Mouse (Mus musculus) thymus, postnatal 14 days (tissue): ENCODE measurements around the gene Vmn2r84.
"Not testable (repeated sequence)": the region's sequence is repeated elsewhere in the genome, so short reads cannot be mapped to it uniquely, and the experiment has no call there.

Source experiments
- DNase-seq: peaks from one replicate; pipeline ENCODE4 v3.0.0; 2021

Vmn2r84 gene

GRCm38 (mm10) chr10:130394232-130394631, at the start of gene Vmn2r84:
Vmn2r84 (minus strand) TSS chr10:130394332.
- no peak for DNase-seq

- DNase-seq = not testable (repeated sequence)
Measured at GRCm38 (mm10) chr10:130434185-130434898, 40.2 kb upstream of the Vmn2r84 start.

GRCm38 (mm10) chr10:130429603-130430002, 35.5 kb upstream of the Vmn2r84 start, which contains the start of gene Vmn2r85:
Vmn2r85 (minus strand) TSS chr10:130429703.
- not testable (repeated sequence) for DNase-seq

- DNase-seq = not testable (repeated sequence)
Measured at GRCm38 (mm10) chr10:130422368-130422767, 28.2 kb upstream of the Vmn2r84 start.

GRCm38 (mm10) chr10:130420401-130420800, 26.3 kb upstream of the Vmn2r84 start:
- DNase-seq = no peak

- not testable (repeated sequence) for DNase-seq
Measured at GRCm38 (mm10) chr10:130419954-130420353, 25.8 kb upstream of the Vmn2r84 start.

GRCm38 (mm10) chr10:130416352-130416751, 22.2 kb upstream of the Vmn2r84 start:
- DNase-seq = not testable (repeated sequence)

- DNase-seq = not testable (repeated sequence)
Measured at GRCm38 (mm10) chr10:130412167-130412698, 18.1 kb upstream of the Vmn2r84 start.

- DNase-seq = no peak
Measured at GRCm38 (mm10) chr10:130375145-130375544, 19.0 kb downstream of the Vmn2r84 start.

GRCm38 (mm10) chr10:130372491-130373173, 21.5 kb downstream of the Vmn2r84 start:
- no peak for DNase-seq

- no peak for DNase-seq
Measured at GRCm38 (mm10) chr10:130371644-130372043, 22.5 kb downstream of the Vmn2r84 start.

- no peak for DNase-seq
Measured at GRCm38 (mm10) chr10:130370005-130370682, 24.0 kb downstream of the Vmn2r84 start.

GRCm38 (mm10) chr10:130368384-130368783, 25.7 kb downstream of the Vmn2r84 start:
- no peak for DNase-seq

GRCm38 (mm10) chr10:130364766-130365165, 29.4 kb downstream of the Vmn2r84 start:
- DNase-seq = no peak

- no peak for DNase-seq
Measured at GRCm38 (mm10) chr10:130363438-130364164, 30.5 kb downstream of the Vmn2r84 start.

- no peak for DNase-seq
Measured at GRCm38 (mm10) chr10:130344056-130344455, 50.1 kb downstream of the Vmn2r84 start.

GRCm38 (mm10) chr10:130340050-130340449, 54.1 kb downstream of the Vmn2r84 start:
- DNase-seq = not testable (repeated sequence)

GRCm38 (mm10) chr10:130337581-130337980, 56.6 kb downstream of the Vmn2r84 start:
- peak; percentile 58 for DNase-seq

GRCm38 (mm10) chr10:130336385-130336784, 57.7 kb downstream of the Vmn2r84 start:
- DNase-seq = no peak

GRCm38 (mm10) chr10:130330711-130331110, 63.4 kb downstream of the Vmn2r84 start:
- DNase-seq = no peak
